Mouse (Mus musculus) left cerebral cortex, adult 2 months (tissue): ENCODE data around the gene Scn4a. TPM values are rescaled to one million over a fixed set of nuclear protein-coding genes. Genes with fewer than 3 reads are reported as not detected.

ENCODE experiments used
- DNase-seq, 2 experiments: peaks; one replicate each; pipeline ENCODE4 v3.0.0; 2021 to 2022; ENCODE audit warnings: low spot score in 2 of 2, mixed read lengths in 1 of 2; ENCODE audit errors: extremely low spot score in 1 of 2
- H3K27ac ChIP-seq: fragments of 200-600 bp; 2 replicates; pipeline ENCODE4 v1.8.1; 2022
- H3K4me3 ChIP-seq: fragments of 200-600 bp; 2 replicates; pipeline ENCODE4 v1.8.1; 2022
- CTCF ChIP-seq: fragments of 200-600 bp; IDR thresholded peaks from 2 replicates; pipeline ENCODE4 v1.8.1; 2022; ENCODE audit warnings: antibody characterized with exemption, mild to moderate bottlenecking, moderate library complexity
- intact Hi-C: fragments of 180-260 bp; cut with DNase I; formaldehyde crosslinking; loops from one replicate; pipeline ENCODE4 v1.15.1; 2025
- total RNA-seq, 2 experiments: library from RNA; stranded (reverse); gene quantifications; 2 replicates each; pipeline ENCODE4 v1.2.3; 2021

The Scn4a gene
- total RNA-seq, 2 experiments from 2014 or later = not detected

- intact Hi-C loops = no loop called here
- Histone ChIP-seq H3K4me3 (no peak overlapping the region), H3K27ac (no peak overlapping the region)
- TF ChIP-seq CTCF = no peak
- no peak for DNase-seq
Measured at GRCm38 (mm10) chr11:106282452-106282851, 70.6 kb downstream of the Scn4a start.

DNA sequence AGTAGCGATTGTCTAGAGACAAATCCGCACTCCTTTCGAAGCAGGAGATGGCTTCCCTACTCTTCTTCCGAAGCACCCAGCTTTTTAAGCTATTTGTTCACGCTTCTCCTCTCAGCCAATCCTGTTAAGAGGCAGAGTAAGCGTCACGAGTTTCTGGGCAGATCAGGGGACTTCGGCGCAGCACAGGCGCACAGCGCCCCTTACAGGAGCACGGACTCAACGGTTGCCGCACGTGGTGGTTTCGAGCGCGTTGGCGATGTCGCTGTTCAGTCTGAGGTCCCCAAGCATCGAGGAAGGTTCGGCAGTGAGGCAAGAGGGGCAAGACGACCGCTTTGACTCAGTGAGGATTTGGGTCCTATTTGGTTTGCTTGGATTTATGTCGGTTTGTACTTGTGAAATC is 76.6 kb downstream of the Scn4a start, which contains the start of gene Tcam1:
Gene Tcam1, plus strand, starts transcription at position 219 of the 400 bp plus-strand sequence.
- intact Hi-C loops = no loop called here
- no peak within 1 kb of the TSS for H3K27ac ChIP-seq
- peak; percentile 89 to 94 for DNase-seq
- peak; percentile 79 for TF ChIP-seq CTCF
- H3K4me3 ChIP-seq = no peak within 1 kb of the TSS

DNA sequence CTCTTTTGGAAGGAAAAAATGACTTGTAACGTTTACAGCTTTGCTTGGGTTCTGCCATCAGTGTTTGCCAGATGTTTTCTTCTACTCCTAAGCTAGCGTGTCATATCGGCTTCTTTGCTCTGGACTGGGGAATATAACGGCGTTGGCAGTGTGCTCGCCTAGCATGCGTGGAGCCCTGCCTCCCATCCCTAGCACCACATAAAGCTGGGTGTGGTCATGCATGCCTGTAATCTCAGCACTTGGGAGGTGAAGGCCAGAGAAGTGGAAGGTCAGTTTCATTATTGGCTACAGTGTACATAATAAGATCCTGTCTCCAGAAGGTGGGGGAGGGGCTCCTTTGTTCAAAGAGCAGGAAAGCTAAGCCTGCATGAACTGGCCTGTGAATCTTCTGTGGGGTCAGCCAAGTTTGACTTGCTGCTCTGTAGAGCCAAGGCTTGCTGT is 78.1 kb downstream of the Scn4a start:
- intact Hi-C loops = no loop called here
- H3K4me3 ChIP-seq = no peak overlapping the region
- DNase-seq = no peak
- H3K27ac ChIP-seq = no peak overlapping the region
- no peak for TF ChIP-seq CTCF

DNA sequence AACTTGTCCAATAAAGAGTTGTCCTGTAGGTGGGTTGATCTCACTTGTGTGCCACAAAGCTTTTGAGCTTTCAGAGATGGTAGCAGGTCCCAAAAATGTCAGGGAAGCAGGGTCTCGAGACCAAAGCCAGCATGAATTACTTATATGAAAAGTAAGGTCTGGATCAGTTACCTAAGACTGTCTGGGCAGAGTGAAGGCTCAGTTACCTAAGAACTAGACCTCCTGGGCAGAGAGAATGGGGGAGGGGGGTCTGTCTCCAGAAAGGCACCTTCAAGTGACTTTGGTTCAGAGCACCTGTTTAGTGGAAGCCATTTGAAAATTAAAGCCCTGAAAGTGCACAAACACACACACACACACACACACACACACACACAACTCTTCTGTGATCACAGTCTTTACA is 78.7 kb downstream of the Scn4a start:
- H3K27ac ChIP-seq = no peak overlapping the region
- no peak overlapping the region for H3K4me3 ChIP-seq
- DNase-seq = no peak
- intact Hi-C loops = no loop called here
- TF ChIP-seq CTCF = no peak

DNA sequence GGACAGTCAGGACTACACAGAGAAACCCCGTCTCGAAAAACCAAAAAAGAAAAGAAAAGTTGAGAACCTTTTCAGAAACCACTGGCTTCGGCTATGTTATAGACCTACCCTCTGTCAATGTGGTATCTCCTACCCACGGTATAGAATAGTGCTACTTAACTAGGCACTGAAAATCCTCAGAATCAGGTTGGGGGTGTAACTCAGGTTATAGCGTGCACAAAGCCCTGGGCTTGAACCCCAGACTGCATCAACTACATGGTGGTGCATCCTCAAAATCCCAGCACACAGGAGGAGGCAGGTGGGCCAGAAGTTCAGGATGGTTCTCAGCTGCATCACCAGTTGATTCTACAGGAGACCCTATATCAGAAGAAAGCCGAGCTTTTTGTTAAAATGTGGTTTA is 79.3 kb downstream of the Scn4a start:
- intact Hi-C loops = loop anchor here (1.0 to 2.0 kb wide), 3 partner anchors 17 to 515 kb away; partner anchors contain the start of genes Ccdc47, Cep95, Ddx42 and Ddx5
- H3K27ac ChIP-seq = no peak overlapping the region
- DNase-seq = no peak
- H3K4me3 ChIP-seq = no peak overlapping the region
- no peak for TF ChIP-seq CTCF

- intact Hi-C loops = loop anchor here (1.0 to 2.0 kb wide), 3 partner anchors 16 to 516 kb away; partner anchors contain the start of genes Ccdc47, Cep95, Ddx42 and Ddx5
- peak overlapping the region; percentile 85 for H3K27ac ChIP-seq
- TF ChIP-seq CTCF = no peak
- peak overlapping the region; percentile 83 for H3K4me3 ChIP-seq
- DNase-seq = no peak
Measured at GRCm38 (mm10) chr11:106273311-106273684, 79.8 kb downstream of the Scn4a start.

- intact Hi-C loops = loop anchor here (1.0 to 2.0 kb wide), 3 partner anchors 16 to 516 kb away; partner anchors contain the start of genes Ccdc47, Cep95, Ddx42 and Ddx5
- Histone ChIP-seq H3K27ac (peak within 1 kb of the TSS; percentile 92), H3K4me3 (peak within 1 kb of the TSS; percentile 83)
- peak; percentile 97 to 99 for DNase-seq
- TF ChIP-seq CTCF = no peak
Measured at GRCm38 (mm10) chr11:106272644-106273310, 80.3 kb downstream of the Scn4a start, which contains the start of gene Smarcd2. Smarcd2 (minus strand) TSS chr11:106272972.

DNA sequence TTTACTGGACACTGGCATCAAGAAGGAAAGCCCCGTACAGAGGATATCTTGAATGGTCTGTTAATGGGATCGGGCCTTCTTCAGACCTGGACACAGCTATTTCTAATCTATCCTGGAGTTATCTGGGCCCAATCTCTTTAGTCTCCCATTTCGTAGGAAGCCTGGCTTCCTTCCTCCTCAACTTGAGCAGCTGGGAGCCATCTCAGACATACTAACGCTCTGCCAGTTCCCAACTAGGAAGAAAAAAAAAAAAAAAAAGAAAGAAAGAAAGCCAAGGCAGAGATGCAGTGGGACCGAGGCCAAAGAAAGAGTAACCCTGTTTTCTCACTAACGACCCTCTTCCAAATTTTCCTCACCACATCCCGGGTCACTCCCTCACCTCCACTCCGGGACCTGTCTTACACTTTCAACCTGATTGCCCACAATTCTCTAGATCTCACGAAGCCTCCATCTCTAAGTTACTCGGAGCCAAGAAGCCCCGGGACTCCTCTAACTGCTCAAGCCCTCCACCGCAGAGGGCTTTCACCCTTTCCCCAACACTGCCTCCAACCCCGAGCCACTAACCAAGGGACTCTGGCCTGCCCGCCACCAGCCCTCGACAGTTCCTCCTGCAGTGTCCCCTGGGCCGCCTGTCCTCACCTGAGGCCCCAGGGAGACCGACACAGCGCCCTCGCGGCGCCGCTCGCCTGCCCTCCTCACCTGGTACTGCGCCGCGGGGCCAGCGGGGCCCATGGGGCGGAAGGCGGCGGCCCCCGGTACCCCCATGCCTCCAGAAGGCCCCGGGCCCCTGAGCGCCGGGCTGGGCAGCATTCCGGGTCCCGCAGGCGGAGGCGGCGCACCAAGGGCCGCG is 81.1 kb downstream of the Scn4a start:
- peak overlapping the region; percentile 83 for H3K4me3 ChIP-seq
- intact Hi-C loops = loop anchor here (2.0 kb wide), 2 partner anchors 15 to 517 kb away; partner anchors contain the start of genes Cep95, Ddx5, Ftsj3 and Psmc5
- peak in 1 of 2 experiments; percentile 49 for DNase-seq
- peak overlapping the region; percentile 92 for H3K27ac ChIP-seq
- TF ChIP-seq CTCF = no peak

GRCm38 (mm10) chr11:106271131-106271793 is 81.8 kb downstream of the Scn4a start:
- H3K4me3 ChIP-seq = peak overlapping the region; percentile 83
- peak overlapping the region; percentile 92 for H3K27ac ChIP-seq
- DNase-seq = no peak
- intact Hi-C loops = no loop called here
- TF ChIP-seq CTCF = no peak; the same call in 1 of the 2 replicates

DNA sequence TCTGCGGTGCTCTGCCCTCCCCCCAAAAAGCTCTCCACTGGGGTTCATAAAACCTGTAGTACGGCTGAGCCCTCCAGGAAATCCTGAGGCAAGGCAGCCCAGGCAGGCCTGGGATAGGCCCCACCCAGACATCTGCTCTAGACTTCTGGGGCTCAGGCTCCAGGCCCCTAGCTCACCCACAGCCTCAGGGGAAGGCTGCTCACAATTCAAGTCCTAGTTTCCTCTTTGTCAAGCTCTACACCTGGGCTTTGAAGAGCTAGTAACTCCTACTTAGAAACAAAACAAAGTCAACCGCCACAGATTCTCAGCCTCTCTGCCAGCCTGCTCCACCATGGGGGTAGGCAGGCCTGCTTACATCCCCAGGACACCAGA is 84.0 kb downstream of the Scn4a start:
- H3K27ac ChIP-seq = peak overlapping the region; percentile 77
- no peak for DNase-seq
- TF ChIP-seq CTCF = no peak
- intact Hi-C loops = no loop called here
- no peak overlapping the region for H3K4me3 ChIP-seq

Other genes with a start within 250 kb of the Scn4a start
- gene Gm10840, start 192.4 kb downstream of the Scn4a start, total RNA-seq = not detected
- 10 to 100 TPM; 78.1 to 96.5 TPM for gene Limd2, start 192.4 kb downstream of the Scn4a start, total RNA-seq
- 10 to 100 TPM; 30.9 to 31.5 TPM for gene Strada, start 151.1 kb downstream of the Scn4a start, total RNA-seq
- 10 to 100 TPM; 83.2 to 84.8 TPM for gene Ccdc47, start 136.9 kb downstream of the Scn4a start, total RNA-seq
- 10 to 100 TPM; 63.4 to 68.7 TPM for gene Ddx42, start 136.4 kb downstream of the Scn4a start, total RNA-seq
- gene Ftsj3, start 97.2 kb downstream of the Scn4a start, total RNA-seq = 10 to 100 TPM; 30.1 to 31.1 TPM
- 100 to 1,000 TPM; 187 to 209 TPM for gene Psmc5, start 97.1 kb downstream of the Scn4a start, total RNA-seq
- gene Smarcd2, start 80.3 kb downstream of the Scn4a start, total RNA-seq = 10 to 100 TPM; 16.5 to 18.8 TPM
- not detected for gene Tcam1, start 76.6 kb downstream of the Scn4a start, total RNA-seq
- gene Gh, start 51.4 kb downstream of the Scn4a start, total RNA-seq = not detected
- not detected for gene Cd79b, start 38.5 kb downstream of the Scn4a start, total RNA-seq
- gene Prr29, start 12.2 kb upstream of the Scn4a start, total RNA-seq = not detected
- 1 to 10 TPM; 3.2 to 3.6 TPM for gene Icam2, start 34.8 kb upstream of the Scn4a start, total RNA-seq
- 10 to 100 TPM; 10.4 to 11.3 TPM for gene Ern1, start 134.6 kb upstream of the Scn4a start, total RNA-seq